Mouse (Mus musculus) thymus, adult 2 months (tissue): ENCODE measurements around the gene D10Wsu102e.
"Not testable (repeated sequence)": the region's sequence is repeated elsewhere in the genome, so short reads cannot be mapped to it uniquely, and the experiment has no call there.

ENCODE experiments used
- CTCF ChIP-seq: fragments of 200-500 bp; IDR thresholded peaks from 2 replicates; pipeline ENCODE4 v1.5.1; 2012; ENCODE audit warnings: mild to moderate bottlenecking, control low read depth, low read length, moderate library complexity, borderline replicate concordance; ENCODE audit not compliant: control insufficient read depth, poor library complexity, insufficient read depth; ENCODE audit errors: extremely low read depth
- POLR2A ChIP-seq: fragments of 200-500 bp; IDR thresholded peaks from 2 replicates; pipeline ENCODE4 v1.6.1; 2012; ENCODE audit warnings: mild to moderate bottlenecking, low read length, control low read depth, moderate library complexity; ENCODE audit not compliant: control insufficient read depth, poor library complexity, insufficient read depth; ENCODE audit errors: extremely low read depth

DNA sequence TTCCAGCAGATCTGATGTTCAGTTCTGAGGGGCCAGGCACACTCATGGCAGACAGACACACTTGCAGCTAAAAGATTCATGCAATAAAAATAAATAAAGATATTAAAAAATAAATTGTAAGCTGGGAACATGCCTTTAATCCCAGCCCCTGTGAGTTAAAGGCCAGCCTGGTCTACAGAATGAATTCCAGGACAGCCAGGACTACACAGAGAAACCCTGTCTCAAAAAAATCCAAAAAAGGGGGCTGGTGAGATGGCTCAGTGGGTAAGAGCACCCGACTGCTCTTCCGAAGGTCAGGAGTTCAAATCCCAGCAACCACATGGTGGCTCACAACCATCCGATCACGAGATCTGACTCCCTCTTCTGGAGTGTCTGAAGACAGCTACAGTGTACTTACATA, 8.2 kb upstream of the D10Wsu102e start:
- not testable (repeated sequence) for TF ChIP-seq POLR2A, CTCF
